Mouse (Mus musculus) erythroblast, embryonic 14.5 days (primary cell): ENCODE results near the gene Sdk1. TPM values are rescaled to one million over a fixed set of nuclear protein-coding genes. Genes with fewer than 3 reads are reported as not detected.

Experiments
- H3K27me3 ChIP-seq: 2 replicates; pipeline ENCODE4 v1.6.1; 2012; ENCODE audit warnings: inconsistent platforms; ENCODE audit not compliant: control insufficient read depth
- H3K36me3 ChIP-seq: 2 replicates; pipeline ENCODE4 v1.6.1; 2012; ENCODE audit warnings: mild to moderate bottlenecking, inconsistent platforms; ENCODE audit not compliant: control insufficient read depth
- H3K4me1 ChIP-seq: 2 replicates; pipeline ENCODE4 v1.6.1; 2012; ENCODE audit warnings: inconsistent platforms; ENCODE audit not compliant: control insufficient read depth
- H3K4me3 ChIP-seq: replicated peaks from 2 replicates; pipeline ENCODE3; 2012; ENCODE audit warnings: moderate library complexity, mild to moderate bottlenecking, inconsistent platforms
- H3K9me3 ChIP-seq: 2 replicates; pipeline ENCODE4 v1.6.1; 2012; ENCODE audit warnings: low read length, inconsistent platforms, mixed read lengths; ENCODE audit not compliant: control insufficient read depth
- GATA1 ChIP-seq: IDR thresholded peaks from 2 replicates; pipeline ENCODE4 v1.6.1; 2012; ENCODE audit warnings: low read length, inconsistent platforms, mixed read lengths
- TAL1 ChIP-seq: IDR thresholded peaks from 3 replicates; pipeline ENCODE4 v1.6.1; 2012; ENCODE audit warnings: low read length, inconsistent platforms, mixed read lengths
- polyA plus RNA-seq: library from polyadenylated mRNA; stranded (reverse); fragments of >175 nt; gene quantifications from 2 replicates; pipeline ENCODE4 v1.2.3, GENCODE M21; 2012

Gene Sdk1
- polyA plus RNA-seq, result not detected in 2 replicates

GRCm38 (mm10) chr5:141240841-141241543 is at the start of gene Sdk1:
Gene Sdk1 (plus strand): TSS chr5:141241490.
- H3K27me3 ChIP-seq, result peaks cover 53% of the 10 kb centered on the region
- peaks cover 3% of the 10 kb centered on the region; the same call in 1 of the 2 replicates for H3K9me3 ChIP-seq
- H3K4me1 ChIP-seq, result peaks cover 2% of the 10 kb centered on the region; the same call in 1 of the 2 replicates
- peak within 1 kb of the TSS; percentile 44 for H3K4me3 ChIP-seq
- TF ChIP-seq TAL1 (no peak), GATA1 (no peak)
- no peaks in the 10 kb centered on the region for H3K36me3 ChIP-seq

GRCm38 (mm10) chr5:141197278-141197677 is 44.0 kb upstream of the Sdk1 start:
- peaks cover 14% of the 10 kb centered on the region for H3K9me3 ChIP-seq
- H3K36me3 ChIP-seq, result no peaks in the 10 kb centered on the region

GRCm38 (mm10) chr5:141202276-141203065 is 38.8 kb upstream of the Sdk1 start:
- H3K36me3 ChIP-seq, result no peaks in the 10 kb centered on the region
- no peaks in the 10 kb centered on the region for H3K4me1 ChIP-seq
- H3K4me3 ChIP-seq, result no peak overlapping the region
- H3K27me3 ChIP-seq, result no peaks in the 10 kb centered on the region
- TF ChIP-seq GATA1, result no peak
- no peak for TF ChIP-seq TAL1
- H3K9me3 ChIP-seq, result peaks cover 9% of the 10 kb centered on the region; the same call in 1 of the 2 replicates

More at GRCm38 (mm10) chr5:141197278-141197677, 44.0 kb upstream of the Sdk1 start:
- Histone ChIP-seq H3K27me3 (no peaks in the 10 kb centered on the region), H3K4me3 (no peak overlapping the region), H3K4me1 (no peaks in the 10 kb centered on the region)
- TF ChIP-seq TAL1 (no peak), GATA1 (no peak)

- TF ChIP-seq TAL1 (no peak), GATA1 (no peak)
- no peak overlapping the region for H3K4me3 ChIP-seq
- no peaks in the 10 kb centered on the region for H3K36me3 ChIP-seq
- no peaks in the 10 kb centered on the region for H3K4me1 ChIP-seq
- no peaks in the 10 kb centered on the region for H3K27me3 ChIP-seq
- peaks cover 14% of the 10 kb centered on the region for H3K9me3 ChIP-seq
Measured at GRCm38 (mm10) chr5:141207061-141207460, 34.2 kb upstream of the Sdk1 start.

GRCm38 (mm10) chr5:141225243-141225642 is 16.0 kb upstream of the Sdk1 start:
- no peak for TF ChIP-seq GATA1
- no peak for TF ChIP-seq TAL1
- Histone ChIP-seq H3K4me3 (no peak overlapping the region), H3K36me3 (no peaks in the 10 kb centered on the region), H3K4me1 (no peaks in the 10 kb centered on the region), H3K9me3 (peaks cover 14% of the 10 kb centered on the region), H3K27me3 (no peaks in the 10 kb centered on the region)

- Histone ChIP-seq H3K36me3 (no peaks in the 10 kb centered on the region), H3K27me3 (peaks cover under 1% of the 10 kb centered on the region), H3K4me3 (no peak overlapping the region), H3K9me3 (0 out of 2 replicates have a peak, but pooled peaks cover 2% of the 10 kb centered on the region), H3K4me1 (no peaks in the 10 kb centered on the region)
- TF ChIP-seq GATA1, result no peak
- no peak for TF ChIP-seq TAL1
Measured at GRCm38 (mm10) chr5:141234326-141234725, 7.0 kb upstream of the Sdk1 start.

- H3K27me3 ChIP-seq, result peaks cover 50% of the 10 kb centered on the region
- H3K4me1 ChIP-seq, result peaks cover 2% of the 10 kb centered on the region; the same call in 1 of the 2 replicates
- no peak overlapping the region for H3K4me3 ChIP-seq
- no peaks in the 10 kb centered on the region for H3K36me3 ChIP-seq
- peaks cover 3% of the 10 kb centered on the region; the same call in 1 of the 2 replicates for H3K9me3 ChIP-seq
- TF ChIP-seq GATA1, result no peak
- TF ChIP-seq TAL1, result no peak
Measured at GRCm38 (mm10) chr5:141239401-141239800, 1.9 kb upstream of the Sdk1 start.

- Histone ChIP-seq H3K27me3 (peaks cover 53% of the 10 kb centered on the region), H3K4me1 (peaks cover 2% of the 10 kb centered on the region; the same call in 1 of the 2 replicates), H3K4me3 (no peak overlapping the region), H3K36me3 (no peaks in the 10 kb centered on the region), H3K9me3 (peaks cover 3% of the 10 kb centered on the region; the same call in 1 of the 2 replicates)
- TF ChIP-seq TAL1 (no peak), GATA1 (no peak)
Measured at GRCm38 (mm10) chr5:141240441-141240840, 849 bp upstream of the Sdk1 start.
